Mouse (Mus musculus) brain, adult 10 weeks (tissue): ENCODE measurements around the gene Rnps1. TPM values are rescaled to one million over a fixed set of nuclear protein-coding genes. Genes with fewer than 3 reads are reported as not detected.

Experiments used
- polyA plus RNA-seq: library from polyadenylated mRNA; stranded (reverse); fragments of 350-450 nt; fragmentation: Illumina TruSeq; extraction: RNeasy Lipid Tissue Mini Kit (QIAGEN cat#74804); gene quantifications from one replicate; pipeline ENCODE4 v1.2.3, GENCODE M21; 2015; ENCODE audit warnings: low read depth, low replicate concordance

The Rnps1 gene
- 157 TPM for polyA plus RNA-seq

DNA sequence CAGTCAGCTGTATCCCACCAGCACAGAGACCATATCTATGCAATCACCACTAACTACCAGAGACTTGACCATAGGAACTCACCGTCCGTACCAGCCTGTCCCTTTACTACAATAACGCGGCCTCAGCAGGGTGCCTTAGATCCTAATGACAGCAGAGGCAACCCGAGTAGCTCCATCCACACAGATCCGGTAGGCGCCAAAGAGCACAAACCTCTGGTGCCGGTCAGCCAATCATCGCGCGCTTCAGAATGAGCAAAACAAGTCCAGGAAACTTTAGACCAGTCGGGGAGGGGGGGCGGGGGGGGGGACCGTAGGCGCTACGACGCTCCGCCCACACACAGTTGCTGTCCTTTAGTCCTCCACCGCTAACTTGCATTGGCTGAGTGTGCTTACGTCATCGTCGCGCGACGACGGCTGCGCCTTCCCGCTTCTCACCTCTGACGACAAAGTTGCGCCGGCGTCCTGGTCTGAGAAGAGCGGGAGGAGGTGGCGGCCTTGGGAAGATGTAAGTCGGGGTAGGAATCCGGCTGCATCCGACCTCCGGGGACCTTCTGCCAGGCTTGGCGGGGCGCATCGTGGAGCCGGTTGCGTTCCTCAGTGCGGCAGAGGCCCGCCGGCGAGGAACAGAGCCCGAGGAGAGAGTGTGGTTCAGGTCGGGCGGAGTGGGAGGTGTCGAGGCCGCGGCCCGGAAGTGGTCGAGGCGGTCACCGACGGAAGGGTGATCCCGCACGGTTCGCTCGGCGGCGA lies at the start of gene Rnps1:
Gene Rnps1, plus strand, starts transcription at position 336 of the 747 bp plus-strand sequence.

DNA sequence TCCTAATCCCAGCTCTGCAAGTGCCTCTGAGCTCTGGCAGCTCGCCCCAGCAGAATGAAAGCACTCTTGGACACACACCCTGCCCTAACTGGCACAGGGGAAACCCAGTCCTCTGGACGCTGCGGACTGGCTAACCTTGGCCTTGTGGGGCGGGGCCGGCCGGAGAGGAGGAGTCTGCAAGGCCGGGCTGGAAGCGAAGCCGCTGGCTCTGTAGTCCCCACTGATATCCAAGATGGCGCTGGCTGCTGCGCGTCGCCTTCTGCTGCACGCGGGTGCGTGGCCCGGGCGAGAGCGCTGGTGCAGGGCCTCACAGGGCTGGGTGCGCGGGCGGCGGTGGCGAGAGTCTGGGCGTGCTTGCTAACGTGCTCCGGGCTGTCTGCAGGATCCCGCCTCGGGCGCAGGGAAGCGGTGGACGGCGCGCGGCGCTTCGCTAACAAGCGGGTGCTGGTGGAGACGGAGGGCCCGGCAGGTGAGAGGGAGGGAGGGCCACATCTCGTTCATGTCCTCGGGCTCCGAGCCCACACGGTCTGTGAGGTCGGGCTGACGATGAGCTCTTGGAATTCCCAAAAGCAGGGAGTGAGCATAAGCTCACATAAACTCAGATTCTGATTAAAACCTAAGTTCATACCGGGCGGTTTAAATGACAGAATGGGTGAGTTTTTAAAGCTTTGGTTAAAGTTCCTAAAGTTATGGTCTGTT lies 12.3 kb downstream of the Rnps1 start, which contains the start of gene Eci1:
Gene Eci1, plus strand, starts transcription at position 171 of the 699 bp plus-strand sequence.

DNA sequence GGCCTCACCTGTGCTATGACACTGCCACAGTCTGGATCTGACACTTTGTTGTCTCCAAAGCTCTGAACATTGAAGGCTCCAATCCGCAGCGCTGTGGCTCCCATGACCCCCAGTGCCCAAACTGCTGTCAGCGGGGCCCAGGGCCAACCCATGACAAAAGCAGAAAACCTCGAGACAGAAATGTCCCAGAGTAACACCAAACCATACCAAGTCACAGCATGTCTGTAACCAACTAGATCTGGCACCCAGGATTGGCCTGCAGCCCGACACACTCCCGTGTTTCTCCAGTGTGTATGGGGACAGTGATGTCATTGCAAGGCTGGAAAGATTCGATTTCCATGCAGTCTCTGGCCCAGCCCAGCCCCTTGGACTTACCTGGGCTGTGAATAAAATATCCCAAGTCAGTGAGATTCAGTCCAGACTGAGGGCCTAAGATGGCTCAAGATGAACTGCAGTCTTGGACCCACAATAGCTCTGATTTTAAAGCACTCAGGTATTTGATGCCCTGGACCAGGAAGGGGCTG lies 28.3 kb downstream of the Rnps1 start, which contains the start of gene Dnase1l2:
Gene Dnase1l2, minus strand, starts transcription at position 474 of the 524 bp plus-strand sequence.

DNA sequence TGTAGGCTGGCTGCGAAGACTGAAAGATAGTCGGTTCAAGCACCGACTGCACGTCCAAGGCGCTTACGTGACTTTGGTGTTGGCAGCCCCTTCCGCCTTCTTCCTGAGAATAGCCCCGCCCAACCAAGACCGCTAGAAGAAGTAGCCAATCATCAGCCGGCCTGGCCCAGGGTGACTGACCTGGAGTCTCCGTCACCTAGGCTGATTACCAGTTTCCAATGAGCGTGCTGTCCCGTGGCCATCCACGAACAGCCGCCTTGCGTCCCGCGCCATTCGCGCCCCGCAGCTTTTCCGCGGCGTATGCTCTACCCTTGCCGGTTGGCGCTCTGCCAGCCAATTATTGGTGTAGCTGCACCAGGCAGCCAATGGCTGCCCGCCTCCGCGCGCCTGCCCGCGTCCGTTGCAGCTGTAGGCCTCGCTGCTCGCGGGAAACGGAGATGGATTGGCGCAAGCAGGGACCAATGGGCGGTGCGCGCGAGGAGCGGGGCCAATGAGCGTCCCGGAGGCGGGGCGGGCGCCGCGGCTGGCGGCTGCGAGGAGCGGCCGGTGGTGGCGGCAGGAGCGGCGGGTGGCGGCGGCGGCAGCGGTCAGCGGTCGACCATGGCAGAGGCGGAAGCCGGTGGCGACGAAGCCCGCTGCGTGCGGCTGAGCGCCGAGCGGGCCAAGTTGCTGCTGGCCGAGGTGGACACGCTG lies 55.7 kb downstream of the Rnps1 start, which contains the start of the genes E4f1 and Pgp:
Gene E4f1, minus strand, starts transcription at position 404 of the 693 bp plus-strand sequence.
Gene Pgp, plus strand, starts transcription at position 483 of the 693 bp plus-strand sequence.

DNA sequence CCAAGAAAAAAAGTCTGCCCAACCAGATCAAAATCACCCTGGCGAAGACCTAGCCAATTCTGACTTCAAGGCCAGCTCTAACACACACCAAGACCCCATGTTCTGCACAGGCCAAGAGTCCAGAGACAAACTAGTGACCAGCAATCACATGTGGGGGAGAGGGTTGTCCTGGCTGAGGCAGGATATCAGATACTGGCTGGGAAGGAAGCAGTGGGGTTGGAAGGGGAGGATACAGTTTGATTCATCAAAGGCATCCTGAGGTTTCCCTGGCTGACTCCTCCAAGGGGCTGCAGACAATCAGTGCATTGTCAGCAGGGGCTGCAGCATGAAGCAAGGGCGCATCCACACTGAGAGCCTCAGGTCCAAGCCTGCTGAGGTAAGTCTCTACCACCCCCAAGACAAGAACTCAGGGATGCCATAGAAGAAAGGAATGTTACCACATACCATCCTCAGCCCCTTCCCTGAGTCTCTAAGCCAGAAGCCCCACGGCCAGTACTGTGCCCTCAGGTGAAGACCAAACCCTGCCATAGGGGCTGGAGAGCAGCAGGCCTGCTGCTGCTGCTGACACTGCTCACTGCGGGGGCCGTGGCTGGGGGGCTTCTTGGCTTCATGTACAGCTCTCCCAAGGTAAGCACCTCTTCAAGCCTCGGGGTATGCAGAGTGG lies 59.4 kb downstream of the Rnps1 start, which contains the start of gene Bricd5:
Gene Bricd5, plus strand, starts transcription at position 273 of the 664 bp plus-strand sequence.

Other genes starting within 250 kb of the Rnps1 start
- 1,683 TPM for gene Atp6v0c, start 244.9 kb upstream of the Rnps1 start, polyA plus RNA-seq
- gene Tbc1d24, start 209.0 kb upstream of the Rnps1 start, polyA plus RNA-seq: 36.2 TPM
- gene Ntn3, start 205.0 kb upstream of the Rnps1 start, polyA plus RNA-seq: 4.9 TPM
- gene Tedc2, start 193.7 kb upstream of the Rnps1 start, polyA plus RNA-seq: 9.5 TPM
- gene Ccnf, start 163.1 kb upstream of the Rnps1 start, polyA plus RNA-seq: 3.1 TPM
- 0.21 TPM for gene Abca17, start 63.5 kb upstream of the Rnps1 start, polyA plus RNA-seq
- 38.3 TPM for gene Abca3, start 62.6 kb upstream of the Rnps1 start, polyA plus RNA-seq
- gene Eci1, start 12.1 kb downstream of the Rnps1 start, polyA plus RNA-seq: 37.9 TPM
- 8.0 TPM for gene Dnase1l2, start 28.5 kb downstream of the Rnps1 start, polyA plus RNA-seq
- gene E4f1, start 55.7 kb downstream of the Rnps1 start, polyA plus RNA-seq: 26.5 TPM
- 68.9 TPM for gene Pgp, start 55.8 kb downstream of the Rnps1 start, polyA plus RNA-seq
- 1.0 TPM for gene Bricd5, start 59.3 kb downstream of the Rnps1 start, polyA plus RNA-seq
- 41.6 TPM for gene Mlst8, start 64.5 kb downstream of the Rnps1 start, polyA plus RNA-seq
- gene Caskin1, start 74.0 kb downstream of the Rnps1 start, polyA plus RNA-seq: 78.2 TPM
- 80.2 TPM for gene Traf7, start 113.4 kb downstream of the Rnps1 start, polyA plus RNA-seq
- gene Rab26, start 119.6 kb downstream of the Rnps1 start, polyA plus RNA-seq: 59.9 TPM
- 45.2 TPM for gene Pkd1, start 135.3 kb downstream of the Rnps1 start, polyA plus RNA-seq
- 97.7 TPM for gene Tsc2, start 218.1 kb downstream of the Rnps1 start, polyA plus RNA-seq
- gene Nthl1, start 218.1 kb downstream of the Rnps1 start, polyA plus RNA-seq: 9.6 TPM
- gene Slc9a3r2, start 235.8 kb downstream of the Rnps1 start, polyA plus RNA-seq: 49.3 TPM
- gene Npw, start 243.9 kb downstream of the Rnps1 start, polyA plus RNA-seq: not detected